Mouse (Mus musculus): ENCODE results near the gene Hsh2d.

- TF ChIP-seq CTCF (IDR thresholded peaks at IDR 0.05; ENCODE audit: low read depth, low read length) = no peak
- no peak for TF ChIP-seq GATA1 (IDR thresholded peaks at IDR 0.05; ENCODE audit: borderline replicate concordance, low read length)
- no peak for TF ChIP-seq POLR2AphosphoS5 (IDR thresholded peaks at IDR 0.05; ENCODE audit: insufficient replicate concordance, low read depth, low read length)
Measured at GRCm38 (mm10) chr8:72169098-72169668, 20.3 kb upstream of the Hsh2d start.

All from G1E (cell line).